Comparison of ENCODE assay signal across 8 mouse cellular contexts in genomic region chr12:32910092-32910491, GRCm38 (mm10). TPM values are rescaled to one million over a fixed set of nuclear protein-coding genes. Genes with fewer than 3 reads are reported as not detected.
DNase-seq lines count a peak whose midpoint lies in the region; ATAC-seq and TF ChIP-seq lines count a peak whose summit lies in the region.

No protein-coding gene starts in this region.

- intact Hi-C loops in heart, adult 2 months (cut with DNase I): loop anchor here (2.0 to 5.0 kb wide), 3 partner anchors 101 to 422 kb away; no protein-coding TSS in a partner anchor

- 13% methylated on average over 11 of the region's 11 CpGs for WGBS in heart, adult 2 months
- WGBS in kidney, adult 2 months: 6% methylated on average over 11 of the region's 11 CpGs
- WGBS in limb, embryonic 12.5 days: 10% methylated on average over 11 of the region's 11 CpGs
- 11% methylated on average over 11 of the region's 11 CpGs for WGBS in midbrain, embryonic 14.5 days
- WGBS in stomach, embryonic 14.5 days: 18% methylated on average over 11 of the region's 11 CpGs

- H3K79me2 ChIP-seq in heart, adult 2 months (replicated peaks; ENCODE audit: control insufficient read depth, insufficient read depth, low read length): no peaks in the 10 kb centered on the region

- no peak overlapping the region for H3K27ac ChIP-seq in heart, adult 2 months
- H3K27ac ChIP-seq in kidney, adult 2 months (ENCODE audit: insufficient read depth, low read depth, low read length): no peak overlapping the region
- no peak overlapping the region for H3K27ac ChIP-seq in limb, embryonic 12.5 days
- H3K27ac ChIP-seq in midbrain, embryonic 14.5 days (replicated peaks; ENCODE audit: low read depth, low read length): no peak overlapping the region
- H3K27ac ChIP-seq in stomach, embryonic 14.5 days (ENCODE audit: low read length): no peak overlapping the region

- no peak overlapping the region for H3K4me3 ChIP-seq in heart, adult 2 months
- no peak overlapping the region for H3K4me3 ChIP-seq in kidney, adult 2 months (ENCODE audit: insufficient read depth, low read depth, low read length)
- H3K4me3 ChIP-seq in limb, embryonic 12.5 days (replicated peaks): peak overlapping the region; percentile 21
- no peak overlapping the region; the same call in 1 of the 2 replicates for H3K4me3 ChIP-seq in midbrain, embryonic 14.5 days (replicated peaks; ENCODE audit: low read depth, low read length)
- no peak overlapping the region for H3K4me3 ChIP-seq in stomach, embryonic 14.5 days (ENCODE audit: low read depth, low read length)

- no peak for TF ChIP-seq POLR2A in heart, adult 2 months (IDR thresholded peaks at IDR 0.05; ENCODE audit: insufficient read depth, low read depth, low read length)
- no peak for TF ChIP-seq POLR2A in kidney, adult 2 months (IDR thresholded peaks at IDR 0.05; ENCODE audit: low read depth, low read length)

- H3K27me3 ChIP-seq in heart, adult 2 months (ENCODE audit: control insufficient read depth, insufficient read depth, low read length): no peaks in the 10 kb centered on the region
- H3K27me3 ChIP-seq in kidney, adult 2 months (replicated peaks; ENCODE audit: control insufficient read depth, insufficient read depth, low read length): no peaks in the 10 kb centered on the region
- H3K27me3 ChIP-seq in limb, embryonic 12.5 days: no peaks in the 10 kb centered on the region; the same call in 1 of the 2 replicates
- no peaks in the 10 kb centered on the region for H3K27me3 ChIP-seq in midbrain, embryonic 14.5 days (ENCODE audit: control insufficient read depth, insufficient read depth, low read length)
- H3K27me3 ChIP-seq in stomach, embryonic 14.5 days (ENCODE audit: control insufficient read depth, insufficient read depth, low read length): no peaks in the 10 kb centered on the region

- H3K4me2 ChIP-seq in limb, embryonic 12.5 days: peak overlapping the region; percentile 52
- H3K4me2 ChIP-seq in midbrain, embryonic 14.5 days (ENCODE audit: low read length): peak overlapping the region; percentile 42
- H3K4me2 ChIP-seq in stomach, embryonic 14.5 days (replicated peaks; ENCODE audit: low read depth, low read length): peak overlapping the region; percentile 32

- H3K4me1 ChIP-seq in heart, adult 2 months (ENCODE audit: control insufficient read depth, insufficient read depth, low read length): no peaks in the 10 kb centered on the region; the same call in none of the 2 replicates
- peaks cover 6% of the 10 kb centered on the region; the same call in 1 of the 2 replicates for H3K4me1 ChIP-seq in kidney, adult 2 months (ENCODE audit: control insufficient read depth, insufficient read depth, low read length)
- H3K4me1 ChIP-seq in limb, embryonic 12.5 days (replicated peaks): no peaks in the 10 kb centered on the region; the same call in 1 of the 2 replicates
- H3K4me1 ChIP-seq in midbrain, embryonic 14.5 days (ENCODE audit: control insufficient read depth, insufficient read depth, low read length): 0 out of 2 replicates have a peak, but pooled peaks cover 4% of the 10 kb centered on the region
- H3K4me1 ChIP-seq in stomach, embryonic 14.5 days (ENCODE audit: control insufficient read depth, insufficient read depth, low read length): 0 out of 2 replicates have a peak, but pooled peaks cover 4% of the 10 kb centered on the region

- no peaks in the 10 kb centered on the region for H3K36me3 ChIP-seq in heart, adult 2 months (ENCODE audit: control insufficient read depth, insufficient read depth, low read length)
- no peaks in the 10 kb centered on the region for H3K36me3 ChIP-seq in kidney, adult 2 months (ENCODE audit: control insufficient read depth, insufficient read depth, low read length)
- H3K36me3 ChIP-seq in limb, embryonic 12.5 days: no peaks in the 10 kb centered on the region
- H3K36me3 ChIP-seq in midbrain, embryonic 14.5 days (ENCODE audit: control insufficient read depth, insufficient read depth, low read length): no peaks in the 10 kb centered on the region
- no peaks in the 10 kb centered on the region for H3K36me3 ChIP-seq in stomach, embryonic 14.5 days (ENCODE audit: control insufficient read depth, insufficient read depth, low read length)

- TF ChIP-seq CTCF in heart, adult 2 months (IDR thresholded peaks at IDR 0.05): peak; percentile 85
- TF ChIP-seq CTCF in kidney, adult 2 months (conservative IDR thresholded peaks at IDR 0.05; ENCODE audit: insufficient read depth, insufficient read length, low read depth, low read length): peak; percentile 78

- no peak for ATAC-seq in limb, embryonic 12.5 days (ENCODE audit: insufficient number of reproducible peaks, insufficient read depth, low FRiP score, low TSS enrichment, low read depth)
- peak; percentile 78 for ATAC-seq in midbrain, embryonic 14.5 days (ENCODE audit: low FRiP score, low TSS enrichment)
- no peak for ATAC-seq in stomach, embryonic 14.5 days (ENCODE audit: insufficient number of reproducible peaks, insufficient read depth, low FRiP score, low read depth)

- no peaks in the 10 kb centered on the region for H3K9me3 ChIP-seq in limb, embryonic 12.5 days
- no peaks in the 10 kb centered on the region for H3K9me3 ChIP-seq in midbrain, embryonic 14.5 days (ENCODE audit: control insufficient read depth, low read length)
- no peaks in the 10 kb centered on the region for H3K9me3 ChIP-seq in stomach, embryonic 14.5 days (ENCODE audit: control insufficient read depth, low read depth, low read length)

- DNase-seq in A20 (ENCODE audit: low read depth, low spot score): peak; percentile 87
- peak; percentile 28 to 32 for DNase-seq in adrenal gland, adult 18-20 months (ENCODE audit: low spot score in 2 of 2)
- peak; percentile 94 for DNase-seq in embryo, embryonic 10.5 days (ENCODE audit: low spot score)
- peak; percentile 31 to 50 for DNase-seq in heart, adult 2 months
- peak; percentile 77 for DNase-seq in kidney, adult 2 months
- peak; percentile 98 for DNase-seq in midbrain, embryonic 14.5 days

- 0 out of 2 replicates have a peak, but pooled peaks have one; percentile 64 for TF ChIP-seq EP300 in heart, adult 2 months (IDR thresholded peaks at IDR 0.05; ENCODE audit: insufficient read depth, low read depth, low read length)

- H3K9ac ChIP-seq in heart, adult 2 months (ENCODE audit: low read depth, low read length): no peak overlapping the region
- H3K9ac ChIP-seq in limb, embryonic 12.5 days (replicated peaks): 0 out of 2 replicates have a peak overlapping the region, but pooled peaks have one; percentile 14
- H3K9ac ChIP-seq in midbrain, embryonic 14.5 days (replicated peaks; ENCODE audit: low read length): no peak overlapping the region
- no peak overlapping the region for H3K9ac ChIP-seq in stomach, embryonic 14.5 days (replicated peaks; ENCODE audit: low read depth, low read length)

RNA-seq across cellular contexts. Expression of gene Sypl, which starts 43.6 kb away (rescaled TPM):
- 100 to 1,000 TPM; 101 to 122 TPM for total RNA-seq in adrenal gland, adult 18-20 months (2021)
- 10 to 100 TPM; 77.8 to 85.5 TPM for total RNA-seq in heart, adult 2 months (2021)
- polyA plus RNA-seq in heart, adult 2 months (2012; rRNA removed): 75.7 and 120 TPM in 2 replicates
- polyA plus RNA-seq in kidney, adult 2 months (2012; rRNA removed): 136 and 148 TPM in 2 replicates
- polyA plus RNA-seq in limb, embryonic 12.5 days (2016; fragmentation: Nextera tagmentation; extraction: Ambion mirVana): 65.6 and 66.6 TPM in 2 replicates
- polyA plus RNA-seq in midbrain, embryonic 14.5 days (2014; fragmentation: Nextera tagmentation; extraction: Ambion mirVana): 34.2 and 39.4 TPM in 2 replicates
- polyA plus RNA-seq in stomach, embryonic 14.5 days (2014; fragmentation: Nextera tagmentation; extraction: Ambion mirVana): 137 and 150 TPM in 2 replicates

Comparison
In these comparisons a context has a peak if more than half of its experiments do, and no peak if none do; other contexts are left out.
1. DNase-seq: peak in every context shown above with its lines; median percentile 98 in midbrain, embryonic 14.5 days; 94 in embryo, embryonic 10.5 days; 87 in A20; 77 in kidney, adult 2 months; 40 in heart, adult 2 months; 30 in adrenal gland, adult 18-20 months.